23 mouse cellular contexts compared by ENCODE assay signal in genomic region chr3:122574921-122575320, GRCm38 (mm10).
"Had no signal": no experiment of that assay in that cellular context is flagged by ENCODE, and none has a peak within 500 bp of the region (broad histone marks: within the 10 kb centered on the region; RNA-seq: fewer than 3 reads in every experiment).

No protein-coding gene starts in this region.

- H3K4me3 ChIP-seq: intestine, embryonic 15.5 days; layer of hippocampus, adult 2 months; limb, embryonic 12.5 days; limb, embryonic 15.5 days; megakaryocyte, embryonic 14.5 days; midbrain, embryonic 12.5 days had no signal

- H3K9me3 ChIP-seq: intestine, embryonic 15.5 days; limb, embryonic 15.5 days had no signal

- ATAC-seq: intestine, embryonic 15.5 days; liver, postnatal 0 days; lung, postnatal 0 days had no signal

- H3K4me1 ChIP-seq: intestine, embryonic 15.5 days; limb, embryonic 15.5 days had no signal

- H3K9ac ChIP-seq: intestine, embryonic 15.5 days; limb, embryonic 12.5 days; limb, embryonic 15.5 days; liver, embryonic 14.5 days; liver, postnatal 0 days; lung, embryonic 14.5 days; midbrain, embryonic 12.5 days had no signal

- DNase-seq: kidney, adult 11 months; kidney, adult 9 months; kidney, postnatal 14 days; kidney, postnatal 4 days; layer of hippocampus, adult 9-11 months; left cerebral cortex, postnatal 4 days; liver, postnatal 0 days; lung, embryonic 14.5 days; right cerebral cortex, adult 18-20 months; right cerebral cortex, postnatal 14 days; right cerebral cortex, postnatal 4 days; thymus, adult 2 months; thymus, postnatal 14 days had no signal

- H3K27ac ChIP-seq: intestine, embryonic 15.5 days; layer of hippocampus, adult 2 months; limb, embryonic 12.5 days; limb, embryonic 15.5 days; liver, embryonic 14.5 days; midbrain, embryonic 12.5 days; stomach, postnatal 0 days had no signal

- H3K27me3 ChIP-seq: intestine, embryonic 15.5 days; limb, embryonic 12.5 days; limb, embryonic 15.5 days; megakaryocyte, embryonic 14.5 days; midbrain, embryonic 12.5 days had no signal

- H3K4me2 ChIP-seq: intestine, embryonic 15.5 days; limb, embryonic 12.5 days; limb, embryonic 15.5 days; liver, embryonic 11.5 days; lung, embryonic 14.5 days; midbrain, embryonic 12.5 days had no signal
